Mouse (Mus musculus): ENCODE measurements around the gene Plekhm1. TPM values are rescaled to one million over a fixed set of nuclear protein-coding genes. Genes with fewer than 3 reads are reported as not detected.
"Not testable (repeated sequence)": the region's sequence is repeated elsewhere in the genome, so short reads cannot be mapped to it uniquely, and the experiment has no call there.

Plekhm1 gene
- polyA plus RNA-seq (2011; ENCODE audit: insufficient read depth, insufficient read length, low replicate concordance, missing spikeins) = 12.5 and 23.7 TPM in 2 replicates

DNA sequence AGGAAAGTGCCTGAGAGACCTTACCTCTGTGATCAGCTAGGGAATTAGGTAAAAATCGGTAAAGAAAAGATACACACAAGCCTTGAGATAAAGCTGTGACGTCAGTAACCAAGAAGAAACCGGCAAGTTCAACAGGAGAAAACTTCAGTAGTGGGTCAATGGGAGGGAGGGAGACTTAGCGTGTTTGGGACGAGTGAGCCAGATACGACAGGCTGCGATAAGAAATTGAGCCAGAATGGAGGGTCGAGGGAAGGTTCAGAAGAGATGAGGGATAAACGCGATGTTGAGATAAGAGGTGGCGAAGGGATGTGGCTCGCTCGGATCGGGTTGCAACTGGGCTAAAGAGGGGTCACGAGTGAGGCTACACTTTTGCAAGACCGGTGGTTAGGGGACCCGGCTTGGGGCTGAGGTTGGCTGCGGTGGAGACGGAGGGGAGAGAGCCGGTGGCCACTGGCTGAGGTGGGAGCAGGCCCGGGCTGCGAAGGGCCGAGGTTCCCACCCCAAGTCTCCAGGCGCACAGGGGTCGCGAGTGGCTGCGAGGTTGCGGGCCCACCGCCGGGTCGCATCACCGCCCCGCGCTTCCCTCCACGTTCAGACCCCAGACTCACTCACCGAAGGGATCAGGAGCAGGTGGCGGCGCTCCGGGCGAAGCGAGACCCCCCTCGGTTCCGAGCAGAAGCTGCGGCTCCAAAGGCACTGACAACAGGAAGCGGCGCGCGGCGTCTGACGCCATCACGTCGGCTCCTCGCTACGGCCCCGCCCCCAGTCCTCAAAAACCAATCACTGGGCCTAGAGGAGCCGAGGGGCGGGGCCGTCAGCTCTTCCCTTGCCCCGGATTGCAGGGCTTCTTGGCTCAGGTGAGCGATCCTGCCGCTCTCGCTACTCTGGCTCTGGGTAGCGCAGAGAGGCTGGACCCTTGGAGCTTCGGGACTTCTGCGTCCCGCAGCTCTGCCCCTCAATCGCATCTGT is at the start of gene Plekhm1:
TSS of gene Plekhm1 (minus strand) at position 707 of the 969 bp plus-strand sequence.
- H3K27ac ChIP-seq (ENCODE audit: control insufficient read depth, insufficient read depth, low read depth, low read length, poor library complexity) = peak within 1 kb of the TSS; percentile 87
- WGBS = under 1% methylated on average over 67 of the region's 67 CpGs
- TF ChIP-seq CTCF (IDR thresholded peaks at IDR 0.05; ENCODE audit: control insufficient read depth, insufficient read depth, low read length) (no peak), POLR2A (IDR thresholded peaks at IDR 0.05; ENCODE audit: borderline replicate concordance, control insufficient read depth, low read depth, low read length) (peak; percentile 81)
- H3K4me3 ChIP-seq (replicated peaks; ENCODE audit: control insufficient read depth, low read depth, low read length) = peak within 1 kb of the TSS; percentile 92
- peaks cover 2% of the 10 kb centered on the region for H3K4me1 ChIP-seq (ENCODE audit: control insufficient read depth, insufficient read depth, low read length)

DNA sequence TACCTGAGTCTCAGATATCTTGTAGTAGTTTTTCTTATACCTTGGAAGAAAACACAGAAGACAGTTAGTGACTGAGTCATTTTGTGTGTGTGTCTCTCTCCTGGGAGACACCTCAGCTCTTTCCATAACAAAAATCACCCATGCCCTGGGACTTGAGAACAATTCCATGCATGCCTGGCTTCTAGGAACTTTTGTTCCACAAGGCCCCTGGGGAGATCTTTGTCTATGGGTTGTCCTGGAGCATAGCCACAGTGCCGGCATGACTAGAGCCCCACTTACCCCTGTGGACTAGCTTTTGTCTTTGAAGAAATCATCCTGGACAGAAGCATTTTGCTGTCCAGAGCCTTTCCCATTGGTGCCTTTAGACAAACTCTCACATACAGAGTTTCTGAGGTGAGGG is 38.6 kb upstream of the Plekhm1 start:
- not testable (repeated sequence) for H3K4me3 ChIP-seq (replicated peaks; ENCODE audit: control insufficient read depth, low read depth, low read length); H3K4me1 ChIP-seq (ENCODE audit: control insufficient read depth, insufficient read depth, low read length); H3K27ac ChIP-seq (ENCODE audit: control insufficient read depth, insufficient read depth, low read depth, low read length, poor library complexity)
- 92% methylated on average over 1 of the region's 1 CpGs for WGBS

DNA sequence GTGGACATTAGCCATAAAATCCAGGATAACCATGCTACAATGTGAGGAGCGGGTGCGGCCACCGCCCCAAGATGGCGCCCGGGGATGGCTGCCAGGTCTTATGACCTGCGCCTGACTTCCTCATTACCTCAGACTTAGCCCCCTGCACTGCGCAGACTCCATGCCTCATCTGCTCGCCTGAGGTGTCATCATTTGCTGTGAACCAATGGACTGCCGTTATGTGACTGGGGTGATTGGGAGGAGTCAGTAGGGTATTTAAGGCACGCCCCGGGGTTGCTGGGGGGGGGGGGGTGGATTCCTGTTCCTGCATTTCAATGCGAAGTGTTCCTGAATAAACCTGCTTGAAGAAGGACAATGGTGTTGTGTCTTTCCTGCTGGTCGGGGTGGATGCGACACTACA is 37.2 kb upstream of the Plekhm1 start:
- 88% methylated on average over 14 of the region's 14 CpGs for WGBS
- not testable (repeated sequence) for H3K27ac ChIP-seq (ENCODE audit: control insufficient read depth, insufficient read depth, low read depth, low read length, poor library complexity); H3K4me1 ChIP-seq (ENCODE audit: control insufficient read depth, insufficient read depth, low read length); H3K4me3 ChIP-seq (replicated peaks; ENCODE audit: control insufficient read depth, low read depth, low read length)

DNA sequence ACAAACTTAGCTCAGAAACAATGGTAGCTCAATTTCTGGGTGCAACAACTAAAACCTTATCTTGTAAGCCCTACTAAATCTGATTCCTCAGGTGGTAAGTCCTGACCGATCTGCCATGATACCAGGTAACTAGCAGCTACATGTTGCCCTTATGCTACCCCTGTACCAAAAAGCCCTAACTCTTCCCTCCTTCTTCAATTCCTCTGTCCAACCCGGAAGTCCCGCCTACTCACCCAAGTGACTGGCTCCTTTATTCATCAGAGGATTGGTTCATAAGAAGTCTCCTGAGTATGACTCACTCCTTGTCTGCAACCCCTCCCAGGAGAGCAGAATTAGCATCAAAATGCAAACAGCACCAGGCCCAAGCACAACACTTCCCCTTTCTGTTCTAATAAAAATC is 31.2 kb upstream of the Plekhm1 start:
- 80% methylated on average over 3 of the region's 3 CpGs for WGBS
- H3K27ac ChIP-seq (ENCODE audit: control insufficient read depth, insufficient read depth, low read depth, low read length, poor library complexity) = no peak overlapping the region
- TF ChIP-seq CTCF (IDR thresholded peaks at IDR 0.05; ENCODE audit: control insufficient read depth, insufficient read depth, low read length) = no peak
- TF ChIP-seq POLR2A (IDR thresholded peaks at IDR 0.05; ENCODE audit: borderline replicate concordance, control insufficient read depth, low read depth, low read length) = no peak
- no peaks in the 10 kb centered on the region; the same call in 1 of the 2 replicates for H3K4me1 ChIP-seq (ENCODE audit: control insufficient read depth, insufficient read depth, low read length)
- no peak overlapping the region for H3K4me3 ChIP-seq (replicated peaks; ENCODE audit: control insufficient read depth, low read depth, low read length)

DNA sequence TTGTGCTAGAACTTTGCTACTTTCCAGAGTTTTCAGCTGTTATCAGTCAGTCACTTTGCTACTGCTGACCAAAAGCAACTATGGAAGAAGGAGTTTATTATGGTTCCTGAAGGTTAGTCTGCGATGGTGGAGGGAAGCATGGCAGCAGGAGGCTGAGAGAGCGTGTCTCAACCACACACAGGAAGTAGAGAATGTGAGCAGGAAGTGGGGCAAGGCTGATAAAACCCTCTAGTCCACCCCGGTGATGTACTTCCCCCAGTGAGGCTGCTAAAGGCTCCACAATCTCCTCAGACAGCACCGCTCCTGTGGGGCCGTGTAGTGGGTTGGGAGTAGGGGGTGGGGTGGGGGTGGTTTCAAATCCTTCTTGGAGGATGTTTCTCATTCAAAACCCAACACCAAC is 23.8 kb upstream of the Plekhm1 start:
- 4% methylated on average over 5 of the region's 5 CpGs for WGBS
- Histone ChIP-seq H3K27ac (ENCODE audit: control insufficient read depth, insufficient read depth, low read depth, low read length, poor library complexity) (peak overlapping the region; percentile 71; the same call in 1 of the 2 replicates), H3K4me3 (replicated peaks; ENCODE audit: control insufficient read depth, low read depth, low read length) (no peak overlapping the region), H3K4me1 (ENCODE audit: control insufficient read depth, insufficient read depth, low read length) (no peaks in the 10 kb centered on the region)
- TF ChIP-seq POLR2A (IDR thresholded peaks at IDR 0.05; ENCODE audit: borderline replicate concordance, control insufficient read depth, low read depth, low read length) (no peak), CTCF (IDR thresholded peaks at IDR 0.05; ENCODE audit: control insufficient read depth, insufficient read depth, low read length) (no peak)

DNA sequence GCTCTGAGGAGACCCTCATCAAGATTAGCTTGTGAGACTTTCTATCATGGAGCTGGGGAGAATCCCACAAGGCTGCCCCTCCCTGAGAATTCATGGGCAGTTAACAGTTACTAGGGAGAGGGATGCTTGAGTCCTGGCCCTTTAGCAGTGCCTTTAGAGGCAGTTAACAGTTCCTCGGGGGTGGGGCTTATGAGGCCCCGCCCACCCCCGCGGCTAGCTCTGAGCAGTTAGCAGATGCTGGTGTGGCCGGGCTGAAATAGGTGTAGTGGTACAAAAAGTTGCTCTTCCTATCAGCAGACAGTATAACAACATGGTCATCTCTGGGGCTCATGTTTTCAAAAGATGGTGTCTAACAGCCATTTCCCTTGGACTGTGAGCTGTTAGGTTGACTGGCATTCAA is 12.5 kb upstream of the Plekhm1 start:
- TF ChIP-seq POLR2A (IDR thresholded peaks at IDR 0.05; ENCODE audit: borderline replicate concordance, control insufficient read depth, low read depth, low read length) = no peak
- no peak for TF ChIP-seq CTCF (IDR thresholded peaks at IDR 0.05; ENCODE audit: control insufficient read depth, insufficient read depth, low read length)
- Histone ChIP-seq H3K27ac (ENCODE audit: control insufficient read depth, insufficient read depth, low read depth, low read length, poor library complexity) (no peak overlapping the region), H3K4me3 (replicated peaks; ENCODE audit: control insufficient read depth, low read depth, low read length) (no peak overlapping the region), H3K4me1 (ENCODE audit: control insufficient read depth, insufficient read depth, low read length) (peaks cover 2% of the 10 kb centered on the region)
- WGBS = 21% methylated on average over 5 of the region's 5 CpGs

DNA sequence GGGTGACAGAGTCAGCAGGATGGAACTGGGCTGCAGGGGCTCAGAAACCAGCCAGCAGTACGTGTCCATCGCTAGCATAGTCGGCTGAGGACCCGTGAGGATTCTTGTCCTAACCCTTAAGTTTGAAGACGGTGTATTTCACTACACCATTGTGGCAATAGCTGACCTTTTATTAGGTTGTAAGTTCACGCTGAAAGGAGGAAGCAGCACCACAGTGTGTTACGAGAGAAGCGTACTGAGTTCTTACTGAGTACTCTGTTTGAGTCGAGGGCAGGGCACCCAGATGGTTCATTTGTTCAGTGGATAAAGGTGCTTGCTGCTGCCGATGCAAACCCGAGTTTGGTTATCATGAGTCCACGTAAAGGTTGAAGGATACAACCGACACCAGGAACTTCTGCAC is 7.2 kb upstream of the Plekhm1 start:
- Histone ChIP-seq H3K4me1 (ENCODE audit: control insufficient read depth, insufficient read depth, low read length) (peaks cover 8% of the 10 kb centered on the region), H3K27ac (ENCODE audit: control insufficient read depth, insufficient read depth, low read depth, low read length, poor library complexity) (peak overlapping the region; percentile 55), H3K4me3 (replicated peaks; ENCODE audit: control insufficient read depth, low read depth, low read length) (no peak overlapping the region)
- TF ChIP-seq CTCF (IDR thresholded peaks at IDR 0.05; ENCODE audit: control insufficient read depth, insufficient read depth, low read length) = no peak
- TF ChIP-seq POLR2A (IDR thresholded peaks at IDR 0.05; ENCODE audit: borderline replicate concordance, control insufficient read depth, low read depth, low read length) = no peak
- WGBS = 66% methylated on average over 13 of the region's 13 CpGs

DNA sequence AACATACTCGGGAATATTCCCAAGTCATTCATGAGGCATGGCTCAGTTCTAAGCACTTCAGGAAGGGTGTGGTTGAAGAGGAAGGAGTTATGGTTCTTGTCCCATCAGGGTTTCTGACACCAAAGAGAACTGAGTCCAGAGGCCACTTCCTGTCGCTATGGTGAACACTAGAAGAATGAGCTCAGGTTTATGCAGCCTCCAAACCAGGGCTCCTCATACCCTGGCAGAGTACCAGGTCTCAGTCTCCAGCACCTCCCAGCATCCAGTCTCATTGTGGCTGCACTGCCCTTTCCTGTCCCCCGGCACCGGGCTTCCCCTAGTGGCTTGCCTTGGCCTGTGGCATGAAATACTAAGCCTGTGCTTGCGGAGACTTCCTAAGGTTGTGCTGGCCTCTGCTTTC is 6.7 kb upstream of the Plekhm1 start:
- TF ChIP-seq CTCF (IDR thresholded peaks at IDR 0.05; ENCODE audit: control insufficient read depth, insufficient read depth, low read length) = no peak
- no peak for TF ChIP-seq POLR2A (IDR thresholded peaks at IDR 0.05; ENCODE audit: borderline replicate concordance, control insufficient read depth, low read depth, low read length)
- H3K27ac ChIP-seq (ENCODE audit: control insufficient read depth, insufficient read depth, low read depth, low read length, poor library complexity) = peak overlapping the region; percentile 55
- no peak overlapping the region for H3K4me3 ChIP-seq (replicated peaks; ENCODE audit: control insufficient read depth, low read depth, low read length)
- WGBS = 19% methylated on average over 5 of the region's 5 CpGs
- H3K4me1 ChIP-seq (ENCODE audit: control insufficient read depth, insufficient read depth, low read length) = peaks cover 8% of the 10 kb centered on the region

All from bone marrow, adult 2 months (tissue).